Mouse (Mus musculus) embryonic facial prominence, embryonic 14.5 days (tissue): ENCODE results near the gene Gnb3. TPM values are rescaled to one million over a fixed set of nuclear protein-coding genes. Genes with fewer than 3 reads are reported as not detected.

Experiments
- ATAC-seq: fragments of 200-750 bp; cut with Nextera tagmentation; 2 replicates; pipeline ENCODE4 v1.8.0; 2017; ENCODE audit warnings: low read depth, moderate number of reproducible peaks, moderate TSS enrichment
- DNase-seq: peaks from one replicate; pipeline ENCODE4 v3.0.0-alpha.2; 2015; ENCODE audit warnings: low spot score
- H3K27ac ChIP-seq: fragments of 300-500 bp; sonication (generic); replicated peaks from 2 replicates; pipeline ENCODE4 v1.5.1; 2014; ENCODE audit warnings: low read depth, mild to moderate bottlenecking, low read length, moderate library complexity
- H3K27me3 ChIP-seq: fragments of 300-500 bp; sonication (generic); replicated peaks from 2 replicates; pipeline ENCODE4 v1.6.1; 2014; ENCODE audit warnings: low read length; ENCODE audit not compliant: control insufficient read depth, insufficient read depth
- H3K36me3 ChIP-seq: fragments of 300-500 bp; sonication (generic); 2 replicates; pipeline ENCODE4 v1.6.1; 2014; ENCODE audit warnings: low read length, mixed read lengths; ENCODE audit not compliant: control insufficient read depth, insufficient read depth
- H3K4me1 ChIP-seq: fragments of 300-500 bp; sonication (generic); 2 replicates; pipeline ENCODE4 v1.6.1; 2014; ENCODE audit warnings: antibody characterized with exemption, low read length; ENCODE audit not compliant: control insufficient read depth, insufficient read depth
- H3K4me2 ChIP-seq: fragments of 300-500 bp; sonication (generic); 2 replicates; pipeline ENCODE4 v1.6.1; 2014; ENCODE audit warnings: low read depth, mild to moderate bottlenecking, low read length, moderate library complexity, mixed read lengths
- H3K4me3 ChIP-seq: fragments of 300-500 bp; sonication (generic); 2 replicates; pipeline ENCODE4 v1.5.1; 2014; ENCODE audit warnings: low read depth, mild to moderate bottlenecking, low read length
- H3K9ac ChIP-seq: fragments of 300-500 bp; sonication (generic); 2 replicates; pipeline ENCODE4 v1.6.1; 2014; ENCODE audit warnings: low read depth, mild to moderate bottlenecking, low read length, moderate library complexity, mixed read lengths
- H3K9me3 ChIP-seq: fragments of 300-500 bp; sonication (generic); 2 replicates; pipeline ENCODE4 v1.6.1; 2016; ENCODE audit warnings: low read length; ENCODE audit not compliant: control insufficient read depth
- whole genome bisulfite sequencing: fragments of 180-500 bp; shearing (Covaris S2); extraction: QIAGEN DNeasy Blood & Tissue Kit; methylation state at CpG from one replicate; pipeline ENCODE4 v1.1.7; 2014; 5-methylcytosine and 5-hydroxymethylcytosine counted together
- polyA plus RNA-seq: library from polyadenylated mRNA; unstranded; fragments of >200 nt; fragmentation: Nextera tagmentation; extraction: Ambion mirVana; gene quantifications from 2 replicates; pipeline ENCODE4 v1.2.1, GENCODE M21; 2014

Gene Gnb3
- polyA plus RNA-seq, 1 experiment from 2014 or later: 3.5 TPM

GRCm38 (mm10) chr6:124828868-124829798 lies 10.9 kb downstream of the Gnb3 start, which contains the start of the genes Usp5 and Cdca3:
TSS of gene Usp5 (minus strand) at chr6:124829484.
TSS of gene Cdca3 (plus strand) at chr6:124829547.
- peak within 1 kb of the TSS; percentile 74 for H3K9ac ChIP-seq
- under 1% methylated on average over 43 of the region's 55 CpGs for WGBS
- ATAC-seq (peak; percentile 95), DNase-seq (peak; percentile 100)
- peaks cover 9% of the 10 kb centered on the region; the same call in 1 of the 2 replicates for H3K4me1 ChIP-seq
- no peaks in the 10 kb centered on the region for H3K9me3 ChIP-seq
- no peaks in the 10 kb centered on the region for H3K27me3 ChIP-seq
- H3K4me3 ChIP-seq: peak within 1 kb of the TSS; percentile 58
- peaks cover 40% of the 10 kb centered on the region for H3K36me3 ChIP-seq
- H3K27ac ChIP-seq: peak within 1 kb of the TSS; percentile 95
- peak within 1 kb of the TSS; percentile 82 for H3K4me2 ChIP-seq

- Histone ChIP-seq H3K9me3 (no peaks in the 10 kb centered on the region), H3K9ac (peak overlapping the region; percentile 63), H3K27ac (peak overlapping the region; percentile 64), H3K27me3 (no peaks in the 10 kb centered on the region), H3K36me3 (peaks cover 49% of the 10 kb centered on the region), H3K4me1 (peaks cover 9% of the 10 kb centered on the region; the same call in 1 of the 2 replicates), H3K4me2 (peak overlapping the region; percentile 82), H3K4me3 (peak overlapping the region; percentile 58)
- DNase-seq (peak; percentile 71), ATAC-seq (no peak)
- WGBS: 20% methylated on average over 10 of the region's 10 CpGs
Observed at GRCm38 (mm10) chr6:124828101-124828592, 11.9 kb downstream of the Gnb3 start.

GRCm38 (mm10) chr6:124822049-124822448 lies 18.0 kb downstream of the Gnb3 start:
- no peak for ATAC-seq
- peaks cover 97% of the 10 kb centered on the region for H3K36me3 ChIP-seq

GRCm38 (mm10) chr6:124820891-124821290 lies 19.2 kb downstream of the Gnb3 start:
- Histone ChIP-seq H3K4me2 (no peak overlapping the region), H3K36me3 (peaks cover 99% of the 10 kb centered on the region), H3K4me1 (no peaks in the 10 kb centered on the region), H3K27me3 (no peaks in the 10 kb centered on the region), H3K27ac (no peak overlapping the region), H3K9ac (no peak overlapping the region), H3K4me3 (no peak overlapping the region), H3K9me3 (no peaks in the 10 kb centered on the region)
- DNase-seq (no peak), ATAC-seq (no peak)
- WGBS: 95% methylated on average over 5 of the region's 5 CpGs

More at GRCm38 (mm10) chr6:124822049-124822448, 18.0 kb downstream of the Gnb3 start:
- Histone ChIP-seq H3K27ac (no peak overlapping the region), H3K9me3 (no peaks in the 10 kb centered on the region), H3K4me2 (no peak overlapping the region), H3K4me1 (no peaks in the 10 kb centered on the region), H3K27me3 (no peaks in the 10 kb centered on the region), H3K9ac (no peak overlapping the region), H3K4me3 (no peak overlapping the region)
- 96% methylated on average over 4 of the region's 4 CpGs for WGBS
- no peak for DNase-seq

GRCm38 (mm10) chr6:124817971-124818370 lies 22.1 kb downstream of the Gnb3 start:
- H3K9me3 ChIP-seq: no peaks in the 10 kb centered on the region
- 89% methylated on average over 8 of the region's 8 CpGs for WGBS
- ATAC-seq: no peak
- no peak overlapping the region for H3K9ac ChIP-seq
- H3K4me3 ChIP-seq: no peak overlapping the region
- H3K4me2 ChIP-seq: no peak overlapping the region
- no peaks in the 10 kb centered on the region for H3K27me3 ChIP-seq
- no peak for DNase-seq
- peaks cover 70% of the 10 kb centered on the region for H3K36me3 ChIP-seq
- H3K4me1 ChIP-seq: no peaks in the 10 kb centered on the region
- no peak overlapping the region for H3K27ac ChIP-seq

- no peak overlapping the region for H3K4me2 ChIP-seq
- no peak overlapping the region for H3K9ac ChIP-seq
- no peaks in the 10 kb centered on the region for H3K4me1 ChIP-seq
- no peaks in the 10 kb centered on the region for H3K9me3 ChIP-seq
- H3K4me3 ChIP-seq: no peak overlapping the region
- no peak for ATAC-seq
- H3K27ac ChIP-seq: no peak overlapping the region
- DNase-seq: no peak
- WGBS: 94% methylated on average over 8 of the region's 8 CpGs
- H3K36me3 ChIP-seq: peaks cover 67% of the 10 kb centered on the region
- H3K27me3 ChIP-seq: no peaks in the 10 kb centered on the region
Observed at GRCm38 (mm10) chr6:124817563-124817962, 22.5 kb downstream of the Gnb3 start.

GRCm38 (mm10) chr6:124817125-124817524 lies 22.9 kb downstream of the Gnb3 start:
- Histone ChIP-seq H3K4me1 (peaks cover under 1% of the 10 kb centered on the region; the same call in 1 of the 2 replicates), H3K9me3 (no peaks in the 10 kb centered on the region), H3K4me3 (no peak overlapping the region), H3K27me3 (no peaks in the 10 kb centered on the region), H3K36me3 (peaks cover 67% of the 10 kb centered on the region), H3K27ac (no peak overlapping the region), H3K9ac (no peak overlapping the region), H3K4me2 (no peak overlapping the region)
- no peak for ATAC-seq
- DNase-seq: no peak
- WGBS: 97% methylated on average over 11 of the region's 11 CpGs

GRCm38 (mm10) chr6:124816611-124817010 lies 23.5 kb downstream of the Gnb3 start:
- Histone ChIP-seq H3K27me3 (no peaks in the 10 kb centered on the region), H3K9ac (no peak overlapping the region), H3K27ac (no peak overlapping the region), H3K36me3 (peaks cover 67% of the 10 kb centered on the region), H3K4me2 (no peak overlapping the region), H3K9me3 (no peaks in the 10 kb centered on the region), H3K4me1 (peaks cover 3% of the 10 kb centered on the region; the same call in 1 of the 2 replicates), H3K4me3 (no peak overlapping the region)
- WGBS: 91% methylated on average over 4 of the region's 4 CpGs
- no peak for DNase-seq
- no peak for ATAC-seq
